17 mouse cellular contexts compared by ENCODE assay signal in genomic region chr1:152600494-152600893, GRCm38 (mm10).
DNase-seq lines count a peak whose midpoint lies in the region; ATAC-seq and TF ChIP-seq lines count a peak whose summit lies in the region.
"Had no signal": no experiment of that assay in that cellular context is flagged by ENCODE, and none has a peak within 500 bp of the region (broad histone marks: within the 10 kb centered on the region; RNA-seq: fewer than 3 reads in every experiment).

No protein-coding gene starts in this region.

- no peak overlapping the region for H3K9ac ChIP-seq in heart, adult 2 months (ENCODE audit: low read depth, low read length)
- no peak overlapping the region for H3K9ac ChIP-seq in heart, embryonic 15.5 days
- no peak overlapping the region for H3K9ac ChIP-seq in kidney, embryonic 14.5 days (ENCODE audit: low read depth, low read length)
- no peak overlapping the region for H3K9ac ChIP-seq in lung, postnatal 0 days (replicated peaks; ENCODE audit: low read depth)
- H3K9ac ChIP-seq: embryonic facial prominence, embryonic 12.5 days; forebrain, embryonic 15.5 days; hindbrain, embryonic 15.5 days had no signal

- no peak overlapping the region for H3K4me2 ChIP-seq in heart, embryonic 15.5 days
- H3K4me2 ChIP-seq in kidney, embryonic 14.5 days (replicated peaks; ENCODE audit: low read depth, low read length): no peak overlapping the region
- H3K4me2 ChIP-seq in lung, postnatal 0 days (replicated peaks; ENCODE audit: low read depth, low read length): no peak overlapping the region
- H3K4me2 ChIP-seq: embryonic facial prominence, embryonic 12.5 days; forebrain, embryonic 15.5 days; hindbrain, embryonic 15.5 days had no signal

- DNase-seq in heart, adult 2 months: no peak
- DNase-seq in heart, postnatal 14 days: no peak
- no peak for DNase-seq in heart, adult 11 months
- DNase-seq in kidney, adult 9 months: peak; percentile 64
- DNase-seq in lung, postnatal 0 days (ENCODE audit: low spot score): no peak
- DNase-seq in lung, adult 18-20 months: no peak
- DNase-seq: adrenal gland, postnatal 10 days; cerebellum, adult 11-12 months; cerebellum, adult 9-10 months; cerebellum, postnatal 25 days; gastrocnemius, postnatal 14 days had no signal

- H3K4me3 ChIP-seq in heart, adult 2 months: no peak overlapping the region
- no peak overlapping the region for H3K4me3 ChIP-seq in heart, embryonic 15.5 days
- H3K4me3 ChIP-seq in kidney, embryonic 14.5 days (ENCODE audit: low read length): no peak overlapping the region
- H3K4me3 ChIP-seq in lung, postnatal 0 days (ENCODE audit: low read depth, low read length): no peak overlapping the region
- H3K4me3 ChIP-seq: embryonic facial prominence, embryonic 12.5 days; forebrain, embryonic 15.5 days; hindbrain, embryonic 15.5 days had no signal

- intact Hi-C loops in heart, adult 2 months (cut with DNase I): no loop called here
- intact Hi-C loops in heart, postnatal 14 days (cut with DNase I): no loop called here

- peaks cover 12% of the 10 kb centered on the region for H3K79me2 ChIP-seq in heart, adult 2 months (replicated peaks; ENCODE audit: control insufficient read depth, insufficient read depth, low read length)

- TF ChIP-seq POLR2A in heart, adult 2 months (IDR thresholded peaks at IDR 0.05; ENCODE audit: insufficient read depth, low read depth, low read length): no peak

- peaks cover 45% of the 10 kb centered on the region for H3K4me1 ChIP-seq in heart, adult 2 months (ENCODE audit: control insufficient read depth, insufficient read depth, low read length)
- peaks cover 48% of the 10 kb centered on the region for H3K4me1 ChIP-seq in heart, embryonic 15.5 days (replicated peaks)
- peaks cover 7% of the 10 kb centered on the region; the same call in 1 of the 2 replicates for H3K4me1 ChIP-seq in kidney, embryonic 14.5 days (ENCODE audit: control insufficient read depth, insufficient read depth, low read length)
- peaks cover 11% of the 10 kb centered on the region; the same call in 1 of the 2 replicates for H3K4me1 ChIP-seq in lung, postnatal 0 days (ENCODE audit: insufficient read depth, low read depth, low read length)
- H3K4me1 ChIP-seq: forebrain, embryonic 15.5 days; hindbrain, embryonic 15.5 days had no signal

- WGBS in heart, adult 2 months: 88% methylated on average over 2 of the region's 2 CpGs
- 64% methylated on average over 2 of the region's 2 CpGs for WGBS in heart, embryonic 15.5 days
- WGBS in kidney, embryonic 14.5 days: 89% methylated on average over 2 of the region's 2 CpGs
- WGBS in lung, postnatal 0 days: 68% methylated on average over 2 of the region's 2 CpGs

- TF ChIP-seq CTCF in heart, adult 2 months (IDR thresholded peaks at IDR 0.05): no peak
- TF ChIP-seq CTCF in lung, postnatal 0 days (IDR thresholded peaks at IDR 0.05): no peak

- H3K27ac ChIP-seq in heart, adult 2 months: peak overlapping the region; percentile 55
- peak overlapping the region; percentile 61 for H3K27ac ChIP-seq in heart, embryonic 15.5 days
- H3K27ac ChIP-seq in kidney, embryonic 14.5 days (ENCODE audit: low read depth, low read length): no peak overlapping the region
- H3K27ac ChIP-seq in lung, postnatal 0 days (ENCODE audit: low read length): 0 out of 2 replicates have a peak overlapping the region, but pooled peaks have one; percentile 16
- H3K27ac ChIP-seq: embryonic facial prominence, embryonic 12.5 days; forebrain, embryonic 15.5 days; hindbrain, embryonic 15.5 days had no signal

- H3K9me3 ChIP-seq in heart, embryonic 15.5 days (replicated peaks): no peaks in the 10 kb centered on the region
- H3K9me3 ChIP-seq in kidney, embryonic 14.5 days (ENCODE audit: control insufficient read depth, low read length): no peaks in the 10 kb centered on the region
- no peaks in the 10 kb centered on the region for H3K9me3 ChIP-seq in lung, postnatal 0 days (ENCODE audit: low read length)
- H3K9me3 ChIP-seq: embryonic facial prominence, embryonic 12.5 days; forebrain, embryonic 15.5 days; hindbrain, embryonic 15.5 days had no signal

- H3K36me3 ChIP-seq in heart, adult 2 months (ENCODE audit: control insufficient read depth, insufficient read depth, low read length): peaks cover 41% of the 10 kb centered on the region
- no peaks in the 10 kb centered on the region; the same call in 1 of the 2 replicates for H3K36me3 ChIP-seq in heart, embryonic 15.5 days
- no peaks in the 10 kb centered on the region; the same call in 1 of the 2 replicates for H3K36me3 ChIP-seq in kidney, embryonic 14.5 days (ENCODE audit: control insufficient read depth, insufficient read depth, low read length)
- no peaks in the 10 kb centered on the region for H3K36me3 ChIP-seq in lung, postnatal 0 days (ENCODE audit: insufficient read depth, low read length)
- H3K36me3 ChIP-seq: embryonic facial prominence, embryonic 12.5 days; forebrain, embryonic 15.5 days; hindbrain, embryonic 15.5 days had no signal

- H3K27me3 ChIP-seq in heart, adult 2 months (ENCODE audit: control insufficient read depth, insufficient read depth, low read length): no peaks in the 10 kb centered on the region
- no peaks in the 10 kb centered on the region for H3K27me3 ChIP-seq in heart, embryonic 15.5 days
- no peaks in the 10 kb centered on the region for H3K27me3 ChIP-seq in kidney, embryonic 14.5 days (ENCODE audit: control insufficient read depth, insufficient read depth, low read length)
- no peaks in the 10 kb centered on the region for H3K27me3 ChIP-seq in lung, postnatal 0 days (replicated peaks; ENCODE audit: insufficient read depth, low read length)
- H3K27me3 ChIP-seq: embryonic facial prominence, embryonic 12.5 days; forebrain, embryonic 15.5 days; hindbrain, embryonic 15.5 days had no signal

- no peak for TF ChIP-seq EP300 in heart, adult 2 months (IDR thresholded peaks at IDR 0.05; ENCODE audit: insufficient read depth, low read depth, low read length)
- no peak for TF ChIP-seq EP300 in lung, postnatal 0 days (IDR thresholded peaks at IDR 0.05)

- ATAC-seq in heart, embryonic 15.5 days (replicated peaks; ENCODE audit: insufficient number of reproducible peaks, insufficient read depth, low FRiP score, low read depth): no peak; the same call in 1 of the 2 replicates
- ATAC-seq in kidney, embryonic 14.5 days (ENCODE audit: low FRiP score, low TSS enrichment): no peak
- ATAC-seq in lung, postnatal 0 days: no peak
- ATAC-seq: forebrain, embryonic 15.5 days; intestine, embryonic 16.5 days had no signal
